Mouse (Mus musculus): ENCODE results near the gene Cela3a. TPM values are rescaled to one million over a fixed set of nuclear protein-coding genes. Genes with fewer than 3 reads are reported as not detected.
"Not testable (repeated sequence)": the region's sequence is repeated elsewhere in the genome, so short reads cannot be mapped to it uniquely, and the experiment has no call there.

Gene Cela3a
- polyA plus RNA-seq, 1 experiment from 2014 or later: not detected

GRCm38 (mm10) chr4:137447363-137448196 lies 38.0 kb upstream of the Cela3a start:
- no peak overlapping the region for H3K4me3 ChIP-seq
- no peak for ATAC-seq (ENCODE audit: low FRiP score, low read depth)
- 58% methylated on average over 7 of the region's 7 CpGs for WGBS
- 0 out of 2 replicates have a peak overlapping the region, but pooled peaks have one; percentile 43 for H3K9ac ChIP-seq
- no peaks in the 10 kb centered on the region for H3K36me3 ChIP-seq
- H3K27ac ChIP-seq: no peak overlapping the region
- H3K9me3 ChIP-seq: no peaks in the 10 kb centered on the region
- H3K27me3 ChIP-seq: no peaks in the 10 kb centered on the region
- 0 out of 2 replicates have a peak overlapping the region, but pooled peaks have one; percentile 7 for H3K4me2 ChIP-seq (replicated peaks)
- H3K4me1 ChIP-seq: peaks cover 15% of the 10 kb centered on the region

GRCm38 (mm10) chr4:137445881-137446280 lies 36.3 kb upstream of the Cela3a start:
- Histone ChIP-seq H3K4me2 (replicated peaks) (no peak overlapping the region), H3K9ac (no peak overlapping the region)
- 90% methylated on average over 4 of the region's 4 CpGs for WGBS

GRCm38 (mm10) chr4:137443625-137444024 lies 34.0 kb upstream of the Cela3a start:
- H3K9ac ChIP-seq: no peak overlapping the region
- H3K36me3 ChIP-seq: no peaks in the 10 kb centered on the region
- no peak overlapping the region for H3K4me3 ChIP-seq
- no peak overlapping the region for H3K4me2 ChIP-seq (replicated peaks)
- no peak for ATAC-seq (ENCODE audit: low FRiP score, low read depth)
- no peaks in the 10 kb centered on the region for H3K9me3 ChIP-seq
- H3K27ac ChIP-seq: no peak overlapping the region
- H3K4me1 ChIP-seq: peaks cover 10% of the 10 kb centered on the region
- WGBS: 25% methylated on average over 5 of the region's 5 CpGs
- H3K27me3 ChIP-seq: no peaks in the 10 kb centered on the region

More at GRCm38 (mm10) chr4:137445881-137446280, 36.3 kb upstream of the Cela3a start:
- Histone ChIP-seq H3K27ac (no peak overlapping the region), H3K9me3 (no peaks in the 10 kb centered on the region), H3K36me3 (no peaks in the 10 kb centered on the region), H3K4me3 (no peak overlapping the region), H3K27me3 (no peaks in the 10 kb centered on the region), H3K4me1 (peaks cover 15% of the 10 kb centered on the region)
- no peak for ATAC-seq (ENCODE audit: low FRiP score, low read depth)

- Histone ChIP-seq H3K4me2 (replicated peaks) (no peak overlapping the region), H3K9me3 (no peaks in the 10 kb centered on the region), H3K4me3 (no peak overlapping the region), H3K27me3 (no peaks in the 10 kb centered on the region), H3K9ac (no peak overlapping the region), H3K4me1 (no peaks in the 10 kb centered on the region), H3K27ac (no peak overlapping the region), H3K36me3 (no peaks in the 10 kb centered on the region)
- 83% methylated on average over 4 of the region's 4 CpGs for WGBS
- ATAC-seq (ENCODE audit: low FRiP score, low read depth): no peak
These were observed 31.7 kb upstream of the Cela3a start for GRCm38 (mm10) chr4:137441332-137441731.

- no peaks in the 10 kb centered on the region for H3K27me3 ChIP-seq
- no peak for ATAC-seq (ENCODE audit: low FRiP score, low read depth)
- H3K27ac ChIP-seq: no peak overlapping the region
- 87% methylated on average over 8 of the region's 8 CpGs for WGBS
- H3K36me3 ChIP-seq: no peaks in the 10 kb centered on the region
- H3K9me3 ChIP-seq: no peaks in the 10 kb centered on the region
- no peak overlapping the region for H3K4me3 ChIP-seq
- no peak overlapping the region for H3K4me2 ChIP-seq (replicated peaks)
- no peaks in the 10 kb centered on the region for H3K4me1 ChIP-seq
- no peak overlapping the region for H3K9ac ChIP-seq
These were observed 29.3 kb upstream of the Cela3a start for GRCm38 (mm10) chr4:137438842-137439241.

- no peaks in the 10 kb centered on the region for H3K4me1 ChIP-seq
- 87% methylated on average over 8 of the region's 8 CpGs for WGBS
- H3K27me3 ChIP-seq: no peaks in the 10 kb centered on the region
- H3K4me2 ChIP-seq (replicated peaks): no peak overlapping the region
- H3K4me3 ChIP-seq: no peak overlapping the region
- no peak overlapping the region for H3K27ac ChIP-seq
- ATAC-seq (ENCODE audit: low FRiP score, low read depth): no peak
- no peaks in the 10 kb centered on the region for H3K9me3 ChIP-seq
- H3K36me3 ChIP-seq: no peaks in the 10 kb centered on the region
- no peak overlapping the region for H3K9ac ChIP-seq
These were observed 27.5 kb upstream of the Cela3a start for GRCm38 (mm10) chr4:137436979-137437669.

- WGBS: 74% methylated on average over 10 of the region's 10 CpGs
- not testable (repeated sequence) for H3K36me3 ChIP-seq; H3K4me1 ChIP-seq; H3K4me2 ChIP-seq (replicated peaks); ATAC-seq (ENCODE audit: low FRiP score, low read depth); H3K4me3 ChIP-seq; H3K27ac ChIP-seq; H3K9me3 ChIP-seq; H3K9ac ChIP-seq; H3K27me3 ChIP-seq
These were observed 23.3 kb upstream of the Cela3a start for GRCm38 (mm10) chr4:137432700-137433550.

- no peaks in the 10 kb centered on the region for H3K4me1 ChIP-seq
- no peak within 1 kb of the TSS for H3K9ac ChIP-seq
- H3K9me3 ChIP-seq: no peaks in the 10 kb centered on the region
- H3K4me2 ChIP-seq (replicated peaks): no peak within 1 kb of the TSS
- 77% methylated on average over 4 of the region's 4 CpGs for WGBS
- no peak within 1 kb of the TSS for H3K27ac ChIP-seq
- H3K4me3 ChIP-seq: no peak within 1 kb of the TSS
- H3K36me3 ChIP-seq: no peaks in the 10 kb centered on the region
- ATAC-seq (ENCODE audit: low FRiP score, low read depth): no peak
- no peaks in the 10 kb centered on the region for H3K27me3 ChIP-seq
These were observed 20.9 kb upstream of the Cela3a start, which contains the start of gene Cela3b for GRCm38 (mm10) chr4:137430502-137430901. TSS of gene Cela3b (minus strand) at chr4:137430540.

- no peaks in the 10 kb centered on the region for H3K36me3 ChIP-seq
- 78% methylated on average over 11 of the region's 11 CpGs for WGBS
- no peaks in the 10 kb centered on the region for H3K4me1 ChIP-seq
These were observed 8.3 kb upstream of the Cela3a start for GRCm38 (mm10) chr4:137417712-137418564.

GRCm38 (mm10) chr4:137414936-137415335 lies 5.3 kb upstream of the Cela3a start:
- no peak overlapping the region for H3K9ac ChIP-seq
- no peaks in the 10 kb centered on the region for H3K36me3 ChIP-seq
- no peak overlapping the region for H3K27ac ChIP-seq
- H3K4me1 ChIP-seq: no peaks in the 10 kb centered on the region
- no peaks in the 10 kb centered on the region for H3K27me3 ChIP-seq
- no peak for ATAC-seq (ENCODE audit: low FRiP score, low read depth)
- no peak overlapping the region for H3K4me3 ChIP-seq
- H3K4me2 ChIP-seq (replicated peaks): no peak overlapping the region
- WGBS: 77% methylated on average over 1 of the region's 1 CpGs
- H3K9me3 ChIP-seq: no peaks in the 10 kb centered on the region

More at GRCm38 (mm10) chr4:137417712-137418564, 8.3 kb upstream of the Cela3a start:
- H3K4me2 ChIP-seq (replicated peaks): no peak overlapping the region
- no peak overlapping the region for H3K4me3 ChIP-seq
- no peak overlapping the region for H3K27ac ChIP-seq
- H3K27me3 ChIP-seq: no peaks in the 10 kb centered on the region
- ATAC-seq (ENCODE audit: low FRiP score, low read depth): no peak
- no peaks in the 10 kb centered on the region for H3K9me3 ChIP-seq
- no peak overlapping the region for H3K9ac ChIP-seq

GRCm38 (mm10) chr4:137412185-137412709 lies 2.7 kb upstream of the Cela3a start:
- H3K4me2 ChIP-seq (replicated peaks); H3K9ac ChIP-seq; ATAC-seq (ENCODE audit: low FRiP score, low read depth); H3K27ac ChIP-seq; H3K36me3 ChIP-seq; H3K27me3 ChIP-seq; H3K9me3 ChIP-seq; H3K4me3 ChIP-seq; H3K4me1 ChIP-seq: not testable (repeated sequence)
- WGBS: 88% methylated on average over 7 of the region's 7 CpGs

Data from limb, embryonic 13.5 days (tissue).